Mouse (Mus musculus) MEL (cell line): ENCODE results near the gene Fer. TPM values are rescaled to one million over a fixed set of nuclear protein-coding genes. Genes with fewer than 3 reads are reported as not detected.

Source experiments
- DNase-seq: peaks from one replicate; pipeline ENCODE4 v3.0.0; 2011; ENCODE audit warnings: low read depth, low spot score
- H3K27ac ChIP-seq: 2 replicates; pipeline ENCODE4 v1.5.1; 2012; ENCODE audit warnings: low read depth, mild to moderate bottlenecking, control low read depth, low read length, moderate library complexity; ENCODE audit not compliant: control insufficient read depth
- H3K27me3 ChIP-seq, 2 experiments: fragments of 150-350 bp in 1 of 2; sonication (generic) in 1 of 2; 2 replicates each; pipeline ENCODE4 v1.6.1; 2012; ENCODE audit warnings: low read length in 2 of 2, mild to moderate bottlenecking in 2 of 2, improper control_type of control experiment in 1 of 2, moderate library complexity in 1 of 2; ENCODE audit not compliant: insufficient read depth in 2 of 2, control insufficient read depth in 1 of 2
- H3K36me3 ChIP-seq, 2 experiments: 2 replicates each; pipeline ENCODE4 v1.6.1; 2012 to 2014; ENCODE audit warnings: low read length in 2 of 2, improper control_type of control experiment in 1 of 2, inconsistent platforms in 1 of 2, mild to moderate bottlenecking in 1 of 2; ENCODE audit not compliant: insufficient read depth in 2 of 2, control insufficient read depth in 1 of 2
- H3K4me1 ChIP-seq, 2 experiments: fragments of 150-350 bp in 1 of 2; sonication (generic) in 1 of 2; 2 replicates each; pipeline ENCODE4 v1.6.1; 2012; ENCODE audit warnings: low read length in 2 of 2, improper control_type of control experiment in 1 of 2, mild to moderate bottlenecking in 1 of 2; ENCODE audit not compliant: insufficient read depth in 2 of 2, control insufficient read depth in 1 of 2
- H3K4me3 ChIP-seq, 2 experiments: fragments of 150-350 bp in 1 of 2; sonication (generic) in 1 of 2; 2 replicates each; pipeline ENCODE4 v1.5.1; 2012; ENCODE audit warnings: low read depth in 2 of 2, low read length in 2 of 2, mild to moderate bottlenecking in 2 of 2, moderate library complexity in 2 of 2, control low read depth in 1 of 2, improper control_type of control experiment in 1 of 2; ENCODE audit not compliant: control insufficient read depth in 1 of 2, insufficient read depth in 1 of 2
- H3K79me2 ChIP-seq: 2 replicates; pipeline ENCODE4 v1.6.1; 2012; ENCODE audit warnings: mild to moderate bottlenecking, low read length, moderate library complexity; ENCODE audit not compliant: control insufficient read depth, poor library complexity, insufficient read depth
- H3K9ac ChIP-seq: 2 replicates; pipeline ENCODE4 v1.6.1; 2012; ENCODE audit warnings: low read depth, mild to moderate bottlenecking, control low read depth, low read length, moderate library complexity; ENCODE audit not compliant: control insufficient read depth, poor library complexity, severe bottlenecking
- H3K9me3 ChIP-seq: fragments of 150-350 bp; sonication (generic); replicated peaks from 2 replicates; pipeline ENCODE4 v1.6.1; 2012; ENCODE audit warnings: mild to moderate bottlenecking, low read length, improper control_type of control experiment, moderate library complexity; ENCODE audit not compliant: insufficient read depth
- BHLHE40 ChIP-seq: IDR thresholded peaks from 2 replicates; pipeline ENCODE4 v1.6.1; 2012; ENCODE audit warnings: low read depth, mild to moderate bottlenecking, inconsistent platforms, low read length, improper control_type of control experiment, borderline replicate concordance
- CHD2 ChIP-seq: IDR thresholded peaks from 2 replicates; pipeline ENCODE4 v1.6.1; 2011; ENCODE audit warnings: low read length, improper control_type of control experiment
- ELF1 ChIP-seq: IDR thresholded peaks from 2 replicates; pipeline ENCODE4 v1.6.1; 2014; ENCODE audit warnings: low read depth, mild to moderate bottlenecking, inconsistent platforms, low read length, improper control_type of control experiment, moderate library complexity
- EP300 ChIP-seq, 2 experiments: IDR thresholded peaks; 2 replicates each; pipeline ENCODE4 v1.6.1; 2011; ENCODE audit warnings: improper control_type of control experiment in 2 of 2, low read length in 2 of 2, low read depth in 1 of 2, mild to moderate bottlenecking in 1 of 2
- ETS1 ChIP-seq: IDR thresholded peaks from 2 replicates; pipeline ENCODE4 v1.6.1; 2012; ENCODE audit warnings: low read depth, mild to moderate bottlenecking, inconsistent platforms, low read length, improper control_type of control experiment, moderate library complexity
- GATA1 ChIP-seq: IDR thresholded peaks from 2 replicates; pipeline ENCODE4 v1.6.1; 2011; ENCODE audit warnings: low read depth, low read length, improper control_type of control experiment
- HCFC1 ChIP-seq: IDR thresholded peaks from 2 replicates; pipeline ENCODE4 v1.6.1; 2012; ENCODE audit warnings: low read depth, mild to moderate bottlenecking, inconsistent platforms, low read length, improper control_type of control experiment, moderate library complexity
- JUND ChIP-seq: IDR thresholded peaks from 2 replicates; pipeline ENCODE4 v1.6.1; 2011; ENCODE audit warnings: low read depth, mild to moderate bottlenecking, improper control_type of control experiment, low read length
- KAT2A ChIP-seq: conservative IDR thresholded peaks from 2 replicates; pipeline ENCODE4 v1.6.1; 2012; ENCODE audit warnings: low read depth, low read length, improper control_type of control experiment, inconsistent platforms
- MYB ChIP-seq: IDR thresholded peaks from 2 replicates; pipeline ENCODE4 v1.6.1; 2011; ENCODE audit warnings: mild to moderate bottlenecking, low read depth, low read length, improper control_type of control experiment
- NELFE ChIP-seq: IDR thresholded peaks from 2 replicates; pipeline ENCODE4 v1.6.1; 2011; ENCODE audit warnings: low read depth, low read length, improper control_type of control experiment
- TCF12 ChIP-seq: IDR thresholded peaks from 2 replicates; pipeline ENCODE4 v1.6.1; 2014; ENCODE audit warnings: low read depth, mild to moderate bottlenecking, inconsistent platforms, low read length, improper control_type of control experiment, moderate library complexity
- USF1 ChIP-seq: IDR thresholded peaks from 2 replicates; pipeline ENCODE4 v1.6.1; 2014; ENCODE audit warnings: low read depth, mild to moderate bottlenecking, inconsistent platforms, low read length, improper control_type of control experiment, moderate library complexity
- USF2 ChIP-seq, 2 experiments: IDR thresholded peaks; 2 replicates each; pipeline ENCODE4 v1.6.1; 2011 to 2012; ENCODE audit warnings: improper control_type of control experiment in 2 of 2, low read length in 2 of 2, borderline replicate concordance in 1 of 2, inconsistent platforms in 1 of 2, low read depth in 1 of 2, mild to moderate bottlenecking in 1 of 2; ENCODE audit not compliant: insufficient read depth in 1 of 2
- ZKSCAN1 ChIP-seq: IDR thresholded peaks from 2 replicates; pipeline ENCODE4 v1.6.1; 2012; ENCODE audit warnings: low read depth, mild to moderate bottlenecking, inconsistent platforms, low read length, improper control_type of control experiment, moderate library complexity
- ZNF384 ChIP-seq: IDR thresholded peaks from 2 replicates; pipeline ENCODE4 v1.6.1; 2012; ENCODE audit warnings: low read depth, mild to moderate bottlenecking, inconsistent platforms, low read length, improper control_type of control experiment
- polyA plus RNA-seq, 2 experiments: library from polyadenylated mRNA; stranded (reverse) in 1 of 2; unstranded in 1 of 2; fragments of >175 nt in 1 of 2; fragments of >200 nt in 1 of 2; gene quantifications; 2 replicates each; pipeline versions ENCODE4 v1.2.1 to v1.2.4; 2012; ENCODE audit warnings: low replicate concordance in 2 of 2, low read depth in 1 of 2; ENCODE audit not compliant: insufficient read length in 2 of 2, insufficient read depth in 1 of 2, missing spikeins in 1 of 2
- total RNA-seq: library from RNA; depleted of rRNA; stranded (reverse); fragments of 300-350 nt; gene quantifications from 2 replicates; pipeline ENCODE4 v1.2.3, GENCODE M21; 2012

The Fer gene
- total and polyA plus RNA-seq, 3 experiments, result 8.5 to 11.2 TPM; not detected in 1

DNA sequence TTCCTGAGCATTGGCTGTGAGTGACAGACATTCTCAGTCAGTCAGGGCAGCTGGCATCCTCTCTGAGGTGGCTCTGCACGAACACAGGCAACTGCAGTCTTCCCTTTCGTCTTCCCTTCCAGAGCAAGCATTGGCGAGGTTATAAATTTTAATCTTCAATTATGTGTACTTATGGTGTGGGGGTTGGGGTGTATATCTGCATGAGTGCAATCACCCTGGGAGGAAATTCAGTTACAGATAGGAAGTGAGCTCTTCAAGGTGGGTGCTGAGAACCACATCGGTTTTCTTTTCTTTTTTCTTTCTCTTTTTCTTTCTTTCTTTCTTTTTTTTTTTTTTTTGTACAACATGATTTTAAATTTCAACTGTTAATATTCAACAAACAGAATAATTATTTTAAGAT is 31.3 kb upstream of the Fer start:
- peak overlapping the region; percentile 5; the same call in 1 of the 2 replicates for H3K9ac ChIP-seq
- H3K36me3 ChIP-seq, result peaks cover 0 to 14% of the 10 kb centered on the region in 2 experiments; a peak in 2 of 4 replicates
- H3K27ac ChIP-seq, result no peak overlapping the region
- H3K9me3 ChIP-seq, result no peaks in the 10 kb centered on the region
- H3K4me1 ChIP-seq, result peaks cover 3 to 19% of the 10 kb centered on the region in 2 experiments
- peak; percentile 55 for DNase-seq
- H3K79me2 ChIP-seq, result no peaks in the 10 kb centered on the region
- H3K4me3 ChIP-seq, result peak overlapping the region; percentile 23 to 43
- H3K27me3 ChIP-seq, result no peaks in the 10 kb centered on the region
- TF ChIP-seq ELF1 (peak; percentile 41; the same call in 1 of the 2 replicates), GATA1 (0 out of 2 replicates have a peak, but pooled peaks have one; percentile 29), EP300 (IDR thresholded peaks at IDR 0.05; ENCODE audit: low read depth in 1 of 2, low read length in 2 of 2) (peak; percentile 67 to 74), TCF12 (peak; percentile 48; the same call in 1 of the 2 replicates), JUND (no peak), HCFC1 (0 out of 2 replicates have a peak, but pooled peaks have one; percentile 30), ZKSCAN1 (no peak), CHD2 (peak; percentile 11; the same call in 1 of the 2 replicates), ETS1 (peak; percentile 35; the same call in 1 of the 2 replicates), USF1 (no peak), MYB (peak; percentile 64; the same call in 1 of the 2 replicates)
- TF ChIP-seq, all 39 proteins: peak for 8

DNA sequence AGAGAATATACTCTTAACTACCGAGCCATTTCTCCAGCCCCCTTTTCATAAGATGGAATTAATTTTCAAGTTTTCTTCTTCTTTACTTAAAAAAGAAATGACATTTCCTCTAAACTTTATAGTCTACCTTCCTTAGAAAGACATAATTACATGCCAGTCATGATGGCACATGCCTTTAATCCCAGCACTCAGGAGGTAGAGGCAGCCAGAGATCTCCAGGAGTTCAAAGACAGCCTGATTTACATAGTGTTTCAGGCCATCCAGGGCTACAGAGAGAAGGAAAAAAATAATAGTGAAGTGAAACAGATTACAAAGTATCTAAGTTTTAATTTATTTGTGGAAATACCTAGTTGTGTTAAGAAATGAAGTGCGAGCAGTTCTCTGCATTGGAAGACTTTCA is 26.6 kb upstream of the Fer start:
- DNase-seq, result no peak
- no peak for TF ChIP-seq ZNF384
- TF ChIP-seq USF2 (IDR thresholded peaks at IDR 0.05; ENCODE audit: borderline replicate concordance in 1 of 2, insufficient read depth in 1 of 2, low read depth in 1 of 2, low read length in 2 of 2), result no peak
- no peak for TF ChIP-seq NELFE
- TF ChIP-seq KAT2A, result no peak
- no peak for TF ChIP-seq BHLHE40
- TF ChIP-seq CHD2, result no peak

More for the DNA sequence above, 26.6 kb upstream of the Fer start:
- Histone ChIP-seq H3K79me2 (no peaks in the 10 kb centered on the region), H3K27me3 (no peaks in the 10 kb centered on the region), H3K27ac (no peak overlapping the region), H3K9ac (no peak overlapping the region), H3K4me1 (peaks cover 3 to 7% of the 10 kb centered on the region in 2 experiments), H3K36me3 (peaks cover 0 to 4% of the 10 kb centered on the region in 2 experiments; a peak in 2 of 4 replicates), H3K9me3 (no peaks in the 10 kb centered on the region), H3K4me3 (no peak overlapping the region)
